Mouse (Mus musculus) adrenal gland, adult 18-20 months (tissue): ENCODE data around the gene Gm36028. TPM values are rescaled to one million over a fixed set of nuclear protein-coding genes. Genes with fewer than 3 reads are reported as not detected.

Experiments used
- DNase-seq, 2 experiments: peaks; one replicate each; pipeline ENCODE4 v3.0.0; 2021 to 2022; ENCODE audit warnings: low spot score in 2 of 2
- total RNA-seq, 2 experiments: library from RNA; stranded (reverse); gene quantifications; 1 replicate in 1 of 2; 2 replicates in 1 of 2; pipeline ENCODE4 v1.2.3; 2021

Gm36028 gene
- total RNA-seq, 2 experiments from 2014 or later = 0.27 to 0.99 TPM

DNA sequence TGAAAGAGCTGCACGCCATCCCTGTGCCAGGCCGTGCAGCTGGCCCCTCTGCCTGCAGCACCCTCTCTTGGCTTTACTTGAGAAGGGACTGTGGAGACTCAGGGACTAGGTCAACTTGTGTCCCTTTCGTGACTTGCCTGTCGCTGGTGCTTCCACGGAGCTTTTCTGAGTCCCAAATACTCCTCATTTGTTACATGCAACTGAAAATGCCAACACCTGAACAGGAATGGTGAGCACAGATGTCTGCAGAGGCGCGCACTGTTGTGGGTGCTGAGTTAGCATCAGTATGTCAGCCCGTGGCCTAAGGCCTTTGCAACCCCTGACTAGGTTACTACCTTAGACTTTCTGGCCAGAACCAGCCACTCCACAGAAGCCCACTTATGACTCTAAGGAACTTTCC lies 49.1 kb downstream of the Gm36028 start:
- no peak for DNase-seq

DNA sequence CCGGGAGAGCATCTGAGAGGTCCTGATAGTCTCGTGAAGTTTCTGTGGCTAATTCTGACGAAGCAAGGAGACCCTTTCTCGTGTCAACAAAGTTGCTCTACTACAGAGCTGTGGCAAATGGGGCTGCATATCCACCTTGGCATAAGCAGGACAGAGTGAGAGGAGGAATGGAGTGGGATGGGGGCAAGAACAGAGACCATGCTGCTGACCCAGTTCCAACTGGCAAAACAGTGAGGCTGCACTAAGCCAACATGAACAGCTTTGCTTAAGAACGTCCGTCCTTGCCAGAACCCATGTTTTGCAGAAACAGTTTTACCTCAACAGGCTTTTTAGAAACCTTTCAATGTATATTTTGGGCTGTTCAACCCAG lies 51.3 kb downstream of the Gm36028 start:
- no peak for DNase-seq

- no peak for DNase-seq
Measured at GRCm38 (mm10) chr16:37808866-37809622, 51.9 kb downstream of the Gm36028 start.

DNA sequence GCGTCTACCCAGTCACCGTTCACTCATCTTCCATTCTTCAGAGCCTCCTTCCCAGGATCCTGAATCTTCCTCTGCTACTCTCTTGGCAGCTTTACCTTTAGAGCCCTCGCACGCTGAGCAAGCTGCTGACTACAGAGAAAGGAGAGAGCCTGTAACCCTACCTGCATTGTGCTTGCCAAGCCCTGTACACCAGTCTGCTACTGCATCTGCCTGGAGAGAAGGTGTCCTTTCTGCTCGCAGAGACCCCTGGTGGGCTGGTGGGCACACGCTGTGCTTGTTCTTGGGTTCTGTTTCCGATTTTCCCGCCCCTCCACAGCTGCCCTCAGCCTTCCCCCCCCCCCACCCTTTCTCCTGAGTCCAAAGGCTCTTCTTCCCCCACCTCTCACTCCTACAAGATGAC lies 53.7 kb downstream of the Gm36028 start:
- DNase-seq = no peak

DNA sequence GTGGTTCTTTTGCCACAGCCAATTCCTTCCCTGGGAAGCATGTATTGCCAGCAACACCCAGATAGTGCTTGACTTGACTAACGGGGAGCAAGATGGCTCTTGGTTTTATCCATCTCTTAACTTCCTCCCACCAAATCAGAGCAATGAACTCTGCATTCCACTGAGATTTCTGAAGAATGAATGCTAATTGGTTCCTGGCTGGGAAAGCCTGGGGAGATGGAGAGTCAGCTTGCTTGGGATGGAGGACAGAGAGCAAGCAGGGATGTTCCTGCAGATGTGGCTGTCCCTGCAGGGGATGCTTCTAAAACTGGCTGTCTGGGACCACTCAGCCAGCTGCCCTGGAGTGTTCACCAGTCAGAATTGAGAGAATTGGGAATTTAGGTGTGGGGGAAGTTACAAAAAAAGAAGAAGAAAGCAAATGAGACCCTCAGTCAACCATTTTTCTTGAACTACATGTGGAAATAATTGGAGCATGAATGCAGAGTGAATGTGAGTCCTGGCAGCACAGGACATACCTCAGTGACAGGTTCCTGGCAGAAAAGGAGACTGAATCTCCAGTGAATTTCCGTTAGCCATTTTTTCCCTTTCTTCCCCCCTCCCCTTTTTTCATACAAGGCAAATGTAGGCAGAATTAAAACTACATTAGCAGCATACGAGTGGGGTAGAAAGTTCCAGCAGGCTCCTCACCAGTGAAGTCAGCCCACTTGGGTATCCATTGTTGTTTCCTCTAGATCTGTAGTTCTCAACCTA lies 55.0 kb downstream of the Gm36028 start:
- no peak for DNase-seq

DNA sequence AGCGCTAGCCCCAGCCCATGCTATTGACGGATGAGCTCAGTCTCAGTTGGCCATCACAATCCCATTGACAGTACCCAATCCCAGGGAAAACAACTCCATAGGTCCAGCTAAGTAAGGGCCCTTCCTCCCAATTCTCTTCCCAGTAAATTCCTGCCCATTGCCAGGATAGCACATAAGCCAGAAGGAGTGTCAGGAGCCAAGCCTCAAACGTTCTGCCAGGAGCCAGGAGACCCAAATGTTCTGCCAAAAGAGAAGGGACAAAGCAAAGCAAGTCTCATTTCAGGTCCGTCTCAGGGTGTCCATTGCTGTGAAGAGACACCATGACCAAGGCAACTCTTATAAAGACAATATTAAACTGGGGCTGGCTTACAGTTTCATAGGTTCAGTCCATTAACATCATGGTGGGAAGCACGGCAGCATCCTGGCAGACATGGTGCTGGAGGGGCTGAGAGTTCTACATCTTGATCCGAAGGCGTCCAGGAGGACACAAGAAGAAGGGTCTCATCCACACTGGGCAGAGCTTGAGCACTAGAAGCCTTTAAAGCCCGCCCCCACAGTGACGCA lies 57.5 kb downstream of the Gm36028 start:
- DNase-seq = no peak

DNA sequence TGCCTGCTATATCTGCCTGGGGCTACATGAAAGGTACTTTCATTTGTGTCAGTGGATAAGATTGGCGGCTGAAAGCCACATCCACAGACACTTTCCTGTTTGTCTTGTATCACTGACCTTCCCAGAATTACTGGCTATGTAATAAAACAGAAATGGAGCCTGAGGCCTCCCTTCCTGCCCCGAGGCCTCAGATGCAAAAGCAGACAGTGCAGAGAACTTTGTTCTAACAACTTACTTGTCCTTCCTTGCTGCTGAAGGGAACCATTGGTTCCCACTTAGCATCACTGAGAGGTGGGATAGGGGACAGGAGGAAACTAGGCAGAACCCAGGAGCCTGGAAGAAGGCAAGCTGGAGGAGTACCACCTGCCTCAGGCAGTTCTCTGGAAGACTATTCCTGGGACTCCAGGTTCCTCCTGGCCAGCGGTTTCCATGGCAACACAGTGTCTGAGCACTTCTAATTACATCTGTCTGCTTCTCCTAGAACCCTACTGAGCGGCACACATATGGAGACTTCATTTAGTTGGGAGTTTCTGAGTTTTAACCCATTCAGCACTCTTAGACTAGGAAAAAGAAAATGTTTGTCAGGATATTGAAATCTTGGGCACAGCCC lies 58.2 kb downstream of the Gm36028 start:
- no peak for DNase-seq

- no peak for DNase-seq
Measured at GRCm38 (mm10) chr16:37801097-37801496, 59.8 kb downstream of the Gm36028 start.

Other genes starting within 250 kb of the Gm36028 start
- gene Ndufb4, start 206.7 kb downstream of the Gm36028 start, total RNA-seq = 100 to 1,000 TPM; 133 to 150 TPM
- gene Fstl1, start 84.3 kb downstream of the Gm36028 start, total RNA-seq = 10 to 100 TPM; 27.9 to 57.9 TPM
- gene Lrrc58, start 7.2 kb upstream of the Gm36028 start, total RNA-seq = 100 to 1,000 TPM; 196 to 274 TPM
- under 1 TPM in 1 of 2 experiments, not detected in 1; 0.16 TPM for gene Gpr156, start 55.4 kb upstream of the Gm36028 start, total RNA-seq
- 10 to 100 TPM; 57.1 to 70.4 TPM for gene Gsk3b, start 227.9 kb upstream of the Gm36028 start, total RNA-seq